Mouse (Mus musculus) forebrain, postnatal 0 days (tissue): ENCODE measurements around the gene Ptgis. TPM values are rescaled to one million over a fixed set of nuclear protein-coding genes. Genes with fewer than 3 reads are reported as not detected.

ENCODE experiments used
- ATAC-seq: fragments of 200-750 bp; cut with Nextera tagmentation; 2 replicates; pipeline ENCODE4 v1.8.0; 2017; ENCODE audit warnings: mild to moderate bottlenecking, moderate library complexity
- DNase-seq: peaks from one replicate; pipeline ENCODE4 v3.0.0-alpha.2; 2015
- H3K27ac ChIP-seq: fragments of 300-500 bp; sonication (generic); 2 replicates; pipeline ENCODE4 v1.5.1; 2014; ENCODE audit warnings: low read depth, mild to moderate bottlenecking, antibody characterized with exemption, low read length, moderate library complexity, mixed read lengths
- H3K27me3 ChIP-seq: fragments of 300-500 bp; sonication (generic); 2 replicates; pipeline ENCODE4 v1.6.1; 2014; ENCODE audit warnings: mild to moderate bottlenecking, low read length, mixed read lengths; ENCODE audit not compliant: insufficient read depth
- H3K36me3 ChIP-seq: fragments of 300-500 bp; sonication (generic); 2 replicates; pipeline ENCODE4 v1.6.1; 2014; ENCODE audit warnings: mild to moderate bottlenecking, moderate library complexity; ENCODE audit not compliant: insufficient read depth
- H3K4me1 ChIP-seq: fragments of 300-500 bp; sonication (generic); 2 replicates; pipeline ENCODE4 v1.6.1; 2014; ENCODE audit warnings: antibody characterized with exemption; ENCODE audit not compliant: insufficient read depth
- H3K4me2 ChIP-seq: fragments of 300-500 bp; sonication (generic); 2 replicates; pipeline ENCODE4 v1.6.1; 2014; ENCODE audit warnings: low read depth, mild to moderate bottlenecking, moderate library complexity
- H3K4me3 ChIP-seq: fragments of 300-500 bp; sonication (generic); 2 replicates; pipeline ENCODE4 v1.5.1; 2014; ENCODE audit warnings: low read depth, low read length, mixed read lengths
- H3K9ac ChIP-seq: fragments of 300-500 bp; sonication (generic); 2 replicates; pipeline ENCODE4 v1.6.1; 2014; ENCODE audit warnings: mild to moderate bottlenecking
- H3K9me3 ChIP-seq: fragments of 300-500 bp; sonication (generic); 2 replicates; pipeline ENCODE4 v1.6.1; 2016; ENCODE audit warnings: low read length
- CTCF ChIP-seq: sonication (generic); IDR thresholded peaks from 2 replicates; pipeline ENCODE4 v1.5.1; 2016; ENCODE audit warnings: antibody characterized with exemption, control low read depth, low read depth
- WGBS: fragments of 180-500 bp; shearing (Covaris S2); extraction: QIAGEN DNeasy Blood & Tissue Kit; methylation state at CpG from one replicate; pipeline ENCODE4 v1.1.7; 2014; 5-methylcytosine and 5-hydroxymethylcytosine counted together
- polyA plus RNA-seq: library from polyadenylated mRNA; unstranded; fragments of >200 nt; fragmentation: Nextera tagmentation; extraction: Ambion mirVana; gene quantifications from 2 replicates; pipeline ENCODE4 v1.2.1, GENCODE M21; 2015
- total RNA-seq: library from RNA; depleted of rRNA; stranded (reverse); fragments of >200 nt; gene quantifications from 2 replicates; pipeline ENCODE4 v1.2.3, GENCODE M21; 2014

The Ptgis gene
- total and polyA plus RNA-seq, 2 experiments from 2014 or later = 2.8 to 4.0 TPM

DNA sequence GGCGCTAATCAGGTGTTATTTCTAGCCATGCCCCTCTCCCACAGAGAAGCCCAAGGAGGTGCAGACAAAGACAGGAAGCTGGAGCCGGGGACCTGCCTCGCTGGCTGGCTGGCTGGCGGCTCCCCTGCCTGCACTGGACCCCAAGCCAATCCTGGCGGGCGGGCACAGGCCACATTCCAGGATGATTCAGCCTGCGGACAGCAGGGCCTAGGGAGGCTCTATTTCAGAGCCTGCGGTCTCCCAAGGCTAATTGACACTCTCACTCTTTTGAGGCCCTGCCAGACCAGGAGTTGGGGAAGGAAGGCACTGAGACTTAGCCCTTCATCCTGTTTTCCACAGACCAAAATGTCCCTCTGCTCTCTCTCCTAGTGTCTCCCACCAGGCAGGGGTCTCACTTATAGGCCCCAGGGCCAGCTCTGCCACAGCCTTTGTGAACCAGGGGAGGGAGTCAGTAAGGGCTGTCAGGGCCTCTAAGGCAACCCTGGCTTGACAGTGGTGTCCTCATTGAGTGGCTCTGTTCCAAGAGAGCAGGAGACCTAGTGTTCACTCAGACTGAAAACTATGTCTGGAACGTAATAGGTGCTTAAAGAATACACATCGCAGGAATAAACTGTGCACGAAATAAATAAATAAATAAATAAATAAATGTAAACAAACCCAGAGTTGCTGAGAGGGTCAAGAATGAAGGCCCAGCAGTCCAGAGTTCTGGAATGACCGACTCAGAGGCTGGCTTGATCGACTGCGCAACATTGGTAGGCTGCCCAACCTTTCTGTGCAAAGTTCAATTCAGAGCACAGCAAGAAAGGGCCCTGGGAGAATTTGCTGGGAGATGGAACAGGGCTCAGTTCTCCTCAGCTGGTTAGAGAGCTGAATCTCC lies 8.0 kb downstream of the Ptgis start:
- 58% methylated on average over 14 of the region's 14 CpGs for WGBS
- DNase-seq (no peak), ATAC-seq (no peak)
- H3K4me3 ChIP-seq = no peak overlapping the region
- TF ChIP-seq CTCF = no peak
- no peaks in the 10 kb centered on the region for H3K36me3 ChIP-seq
- no peak overlapping the region for H3K9ac ChIP-seq
- no peak overlapping the region for H3K4me2 ChIP-seq
- no peaks in the 10 kb centered on the region for H3K27me3 ChIP-seq
- H3K27ac ChIP-seq = no peak overlapping the region
- H3K9me3 ChIP-seq = no peaks in the 10 kb centered on the region
- H3K4me1 ChIP-seq = no peaks in the 10 kb centered on the region

DNA sequence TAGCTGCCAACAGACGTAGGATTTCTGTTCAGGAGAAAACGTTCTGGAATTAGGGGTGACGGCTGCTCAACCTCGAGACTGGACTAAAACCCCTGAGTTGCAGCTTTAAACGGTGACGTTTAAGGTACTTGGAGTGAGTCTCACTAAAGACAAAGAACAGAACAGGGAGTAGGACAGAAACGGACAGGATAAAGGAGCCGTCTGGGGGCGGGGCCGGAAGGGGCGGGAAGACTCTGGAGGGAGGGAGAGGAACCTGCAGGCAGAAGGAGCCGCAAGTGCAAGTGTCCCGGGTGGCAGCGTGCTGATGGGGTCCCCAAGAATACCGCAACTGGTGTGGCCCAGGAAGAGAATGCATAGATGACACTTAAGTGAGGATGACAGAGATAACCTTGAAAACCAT lies 9.8 kb downstream of the Ptgis start:
- H3K27ac ChIP-seq = no peak overlapping the region
- H3K4me3 ChIP-seq = no peak overlapping the region
- no peaks in the 10 kb centered on the region for H3K27me3 ChIP-seq
- ATAC-seq (no peak), DNase-seq (no peak)
- no peak overlapping the region for H3K9ac ChIP-seq
- H3K36me3 ChIP-seq = no peaks in the 10 kb centered on the region
- no peaks in the 10 kb centered on the region for H3K9me3 ChIP-seq
- H3K4me2 ChIP-seq = no peak overlapping the region
- no peak for TF ChIP-seq CTCF
- 5% methylated on average over 15 of the region's 15 CpGs for WGBS
- no peaks in the 10 kb centered on the region for H3K4me1 ChIP-seq

- no peaks in the 10 kb centered on the region for H3K4me1 ChIP-seq
- no peaks in the 10 kb centered on the region for H3K9me3 ChIP-seq
- no peak for TF ChIP-seq CTCF
- H3K27me3 ChIP-seq = no peaks in the 10 kb centered on the region
- no peak overlapping the region for H3K4me3 ChIP-seq
- H3K4me2 ChIP-seq = no peak overlapping the region
- H3K9ac ChIP-seq = no peak overlapping the region
- H3K27ac ChIP-seq = no peak overlapping the region
- WGBS = 84% methylated on average over 7 of the region's 7 CpGs
- DNase-seq = no peak
- H3K36me3 ChIP-seq = no peaks in the 10 kb centered on the region
- ATAC-seq = no peak
These were observed 15.5 kb downstream of the Ptgis start for GRCm38 (mm10) chr2:167224937-167225336.

GRCm38 (mm10) chr2:167224194-167224593 lies 16.2 kb downstream of the Ptgis start:
- Histone ChIP-seq H3K9me3 (no peaks in the 10 kb centered on the region), H3K4me2 (no peak overlapping the region), H3K36me3 (no peaks in the 10 kb centered on the region), H3K27ac (no peak overlapping the region), H3K4me3 (no peak overlapping the region), H3K9ac (no peak overlapping the region), H3K27me3 (no peaks in the 10 kb centered on the region), H3K4me1 (no peaks in the 10 kb centered on the region)
- TF ChIP-seq CTCF = no peak
- ATAC-seq (no peak), DNase-seq (no peak)
- WGBS = 93% methylated on average over 6 of the region's 6 CpGs

- peak; percentile 74 for ATAC-seq
- 24% methylated on average over 7 of the region's 7 CpGs for WGBS
These were observed 18.3 kb downstream of the Ptgis start for GRCm38 (mm10) chr2:167222152-167222551.

GRCm38 (mm10) chr2:167221159-167221845 lies 19.1 kb downstream of the Ptgis start:
- ATAC-seq = no peak
- WGBS = 86% methylated on average over 13 of the region's 13 CpGs
- TF ChIP-seq CTCF = no peak

More at GRCm38 (mm10) chr2:167222152-167222551, 18.3 kb downstream of the Ptgis start:
- no peaks in the 10 kb centered on the region for H3K9me3 ChIP-seq
- H3K27ac ChIP-seq = no peak overlapping the region
- TF ChIP-seq CTCF = peak; percentile 89
- no peak overlapping the region for H3K4me2 ChIP-seq
- H3K9ac ChIP-seq = no peak overlapping the region
- H3K36me3 ChIP-seq = no peaks in the 10 kb centered on the region
- peak; percentile 86 for DNase-seq
- no peaks in the 10 kb centered on the region for H3K4me1 ChIP-seq
- no peak overlapping the region for H3K4me3 ChIP-seq
- no peaks in the 10 kb centered on the region for H3K27me3 ChIP-seq

GRCm38 (mm10) chr2:167220736-167221135 lies 19.7 kb downstream of the Ptgis start:
- WGBS = 86% methylated on average over 5 of the region's 5 CpGs
- no peak for DNase-seq
- Histone ChIP-seq H3K27ac (no peak overlapping the region), H3K4me2 (no peak overlapping the region), H3K4me3 (no peak overlapping the region), H3K27me3 (no peaks in the 10 kb centered on the region), H3K36me3 (no peaks in the 10 kb centered on the region), H3K9me3 (no peaks in the 10 kb centered on the region), H3K9ac (no peak overlapping the region), H3K4me1 (no peaks in the 10 kb centered on the region)
- ATAC-seq = no peak
- TF ChIP-seq CTCF = no peak

More at GRCm38 (mm10) chr2:167221159-167221845, 19.1 kb downstream of the Ptgis start:
- no peaks in the 10 kb centered on the region for H3K36me3 ChIP-seq
- no peak overlapping the region for H3K27ac ChIP-seq
- no peak for DNase-seq
- no peaks in the 10 kb centered on the region for H3K27me3 ChIP-seq
- H3K9me3 ChIP-seq = no peaks in the 10 kb centered on the region
- no peak overlapping the region for H3K4me3 ChIP-seq
- H3K4me2 ChIP-seq = no peak overlapping the region
- H3K4me1 ChIP-seq = no peaks in the 10 kb centered on the region
- H3K9ac ChIP-seq = no peak overlapping the region
